Mouse (Mus musculus): ENCODE data around the gene Lbr. TPM values are rescaled to one million over a fixed set of nuclear protein-coding genes. Genes with fewer than 3 reads are reported as not detected.
A peak's percentile ranks its signal among the peaks of the same experiment; 100 is the strongest.

The Lbr gene
- total and polyA plus RNA-seq, 3 experiments = 12.3 to 24.7 (median 23.6) TPM

- H3K36me3 ChIP-seq (ENCODE audit: control insufficient read depth, insufficient read depth, low read length) = no peaks in the 10 kb centered on the region
- TF ChIP-seq EP300 (IDR thresholded peaks at IDR 0.05; ENCODE audit: insufficient read depth, low read depth, low read length) = no peak
- TF ChIP-seq POLR2A (IDR thresholded peaks at IDR 0.05; ENCODE audit: insufficient read depth, low read depth, low read length) = no peak
- TF ChIP-seq CTCF (IDR thresholded peaks at IDR 0.05) = no peak
- H3K79me2 ChIP-seq (replicated peaks; ENCODE audit: control insufficient read depth, insufficient read depth, low read length) = no peaks in the 10 kb centered on the region
- intact Hi-C loops (cut with DNase I) = no loop called here
- H3K4me3 ChIP-seq = no peak overlapping the region
- 74% methylated on average over 5 of the region's 5 CpGs for WGBS
- H3K4me1 ChIP-seq (ENCODE audit: control insufficient read depth, insufficient read depth, low read length) = no peaks in the 10 kb centered on the region
- no peak overlapping the region for H3K9ac ChIP-seq (ENCODE audit: low read depth, low read length)
- no peak overlapping the region for H3K27ac ChIP-seq
- H3K27me3 ChIP-seq (ENCODE audit: control insufficient read depth, insufficient read depth, low read length) = no peaks in the 10 kb centered on the region
- no peak for DNase-seq
Observed at GRCm38 (mm10) chr1:181865863-181866216, 23.0 kb upstream of the Lbr start.

- no peak overlapping the region for H3K4me3 ChIP-seq
- intact Hi-C loops (cut with DNase I) = loop anchor here (5.0 kb wide), 1 partner anchor 73 kb away; no protein-coding TSS in a partner anchor
- peaks cover 1% of the 10 kb centered on the region; the same call in 1 of the 2 replicates for H3K4me1 ChIP-seq (ENCODE audit: control insufficient read depth, insufficient read depth, low read length)
- 80% methylated on average over 11 of the region's 11 CpGs for WGBS
- H3K9ac ChIP-seq (ENCODE audit: low read depth, low read length) = no peak overlapping the region
- no peaks in the 10 kb centered on the region for H3K27me3 ChIP-seq (ENCODE audit: control insufficient read depth, insufficient read depth, low read length)
- H3K36me3 ChIP-seq (ENCODE audit: control insufficient read depth, insufficient read depth, low read length) = no peaks in the 10 kb centered on the region
- DNase-seq = no peak
- no peaks in the 10 kb centered on the region for H3K79me2 ChIP-seq (replicated peaks; ENCODE audit: control insufficient read depth, insufficient read depth, low read length)
- H3K27ac ChIP-seq = no peak overlapping the region
- no peak for TF ChIP-seq EP300 (IDR thresholded peaks at IDR 0.05; ENCODE audit: insufficient read depth, low read depth, low read length)
- TF ChIP-seq POLR2A (IDR thresholded peaks at IDR 0.05; ENCODE audit: insufficient read depth, low read depth, low read length) = no peak
- TF ChIP-seq CTCF (IDR thresholded peaks at IDR 0.05) = no peak
Observed at GRCm38 (mm10) chr1:181864971-181865862, 22.4 kb upstream of the Lbr start.

DNA sequence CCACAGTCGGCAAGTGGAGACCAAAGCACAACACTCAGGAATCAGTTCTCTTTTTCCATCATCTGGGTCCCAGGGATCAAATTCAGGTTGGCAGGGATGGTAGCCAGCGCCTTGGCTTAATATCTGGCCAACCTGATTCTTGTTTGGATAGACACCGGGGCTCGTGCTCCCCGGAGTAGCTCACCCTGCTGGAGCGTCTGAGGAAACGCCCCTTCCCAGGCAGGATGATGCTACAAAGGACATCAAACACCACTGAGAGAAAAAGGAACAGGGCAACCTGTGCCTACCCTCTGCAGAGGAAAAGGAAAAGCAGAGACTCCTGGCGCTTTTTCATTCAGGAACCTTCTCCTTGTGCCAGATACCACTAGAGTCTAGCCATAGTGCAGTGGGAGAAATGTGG, 20.6 kb upstream of the Lbr start:
- Histone ChIP-seq H3K79me2 (replicated peaks; ENCODE audit: control insufficient read depth, insufficient read depth, low read length) (no peaks in the 10 kb centered on the region), H3K4me3 (no peak overlapping the region), H3K9ac (ENCODE audit: low read depth, low read length) (no peak overlapping the region), H3K36me3 (ENCODE audit: control insufficient read depth, insufficient read depth, low read length) (no peaks in the 10 kb centered on the region), H3K27ac (no peak overlapping the region), H3K27me3 (ENCODE audit: control insufficient read depth, insufficient read depth, low read length) (no peaks in the 10 kb centered on the region), H3K4me1 (ENCODE audit: control insufficient read depth, insufficient read depth, low read length) (peaks cover 1% of the 10 kb centered on the region; the same call in 1 of the 2 replicates)
- intact Hi-C loops (cut with DNase I) = loop anchor here (5.0 kb wide), 1 partner anchor 71 kb away; no protein-coding TSS in a partner anchor
- TF ChIP-seq POLR2A (IDR thresholded peaks at IDR 0.05; ENCODE audit: insufficient read depth, low read depth, low read length) (no peak), EP300 (IDR thresholded peaks at IDR 0.05; ENCODE audit: insufficient read depth, low read depth, low read length) (no peak), CTCF (IDR thresholded peaks at IDR 0.05) (no peak)
- no peak for DNase-seq
- WGBS = 50% methylated on average over 8 of the region's 8 CpGs

GRCm38 (mm10) chr1:181862676-181863374, 20.0 kb upstream of the Lbr start:
- H3K36me3 ChIP-seq (ENCODE audit: control insufficient read depth, insufficient read depth, low read length) = no peaks in the 10 kb centered on the region
- TF ChIP-seq CTCF (IDR thresholded peaks at IDR 0.05) (no peak), POLR2A (IDR thresholded peaks at IDR 0.05; ENCODE audit: insufficient read depth, low read depth, low read length) (no peak), EP300 (IDR thresholded peaks at IDR 0.05; ENCODE audit: insufficient read depth, low read depth, low read length) (no peak)
- 83% methylated on average over 16 of the region's 16 CpGs for WGBS
- H3K4me1 ChIP-seq (ENCODE audit: control insufficient read depth, insufficient read depth, low read length) = peaks cover 1% of the 10 kb centered on the region; the same call in 1 of the 2 replicates
- no peak overlapping the region for H3K9ac ChIP-seq (ENCODE audit: low read depth, low read length)
- H3K4me3 ChIP-seq = no peak overlapping the region
- no peak overlapping the region for H3K27ac ChIP-seq
- no peaks in the 10 kb centered on the region for H3K79me2 ChIP-seq (replicated peaks; ENCODE audit: control insufficient read depth, insufficient read depth, low read length)
- DNase-seq = no peak
- H3K27me3 ChIP-seq (ENCODE audit: control insufficient read depth, insufficient read depth, low read length) = no peaks in the 10 kb centered on the region
- intact Hi-C loops (cut with DNase I) = loop anchor here (5.0 kb wide), 1 partner anchor 71 kb away; no protein-coding TSS in a partner anchor

- intact Hi-C loops (cut with DNase I) = loop anchor here (2.0 to 5.0 kb wide), 2 partner anchors 19 to 69 kb away; partner anchors contain the start of gene Lbr
- Histone ChIP-seq H3K79me2 (replicated peaks; ENCODE audit: control insufficient read depth, insufficient read depth, low read length) (no peaks in the 10 kb centered on the region), H3K4me3 (no peak overlapping the region), H3K9ac (ENCODE audit: low read depth, low read length) (no peak overlapping the region), H3K27ac (peak overlapping the region; percentile 81), H3K36me3 (ENCODE audit: control insufficient read depth, insufficient read depth, low read length) (no peaks in the 10 kb centered on the region), H3K27me3 (ENCODE audit: control insufficient read depth, insufficient read depth, low read length) (no peaks in the 10 kb centered on the region), H3K4me1 (ENCODE audit: control insufficient read depth, insufficient read depth, low read length) (peaks cover 1% of the 10 kb centered on the region; the same call in 1 of the 2 replicates)
- WGBS = 86% methylated on average over 2 of the region's 2 CpGs
- no peak for TF ChIP-seq CTCF (IDR thresholded peaks at IDR 0.05)
- TF ChIP-seq EP300 (IDR thresholded peaks at IDR 0.05; ENCODE audit: insufficient read depth, low read depth, low read length) = no peak
- TF ChIP-seq POLR2A (IDR thresholded peaks at IDR 0.05; ENCODE audit: insufficient read depth, low read depth, low read length) = no peak
- no peak for DNase-seq
Observed at GRCm38 (mm10) chr1:181861181-181861902, 18.5 kb upstream of the Lbr start.
